Mouse (Mus musculus): ENCODE results near the gene Lcn11. TPM values are rescaled to one million over a fixed set of nuclear protein-coding genes. Genes with fewer than 3 reads are reported as not detected.

The Lcn11 gene
- polyA plus RNA-seq, 1 experiment from 2014 or later = not detected

GRCm38 (mm10) chr2:25780921-25781320 is 4.1 kb downstream of the Lcn11 start:
- no peak overlapping the region for H3K9ac ChIP-seq (ENCODE audit: low read length)
- no peak for DNase-seq (ENCODE audit: low spot score)
- 30% methylated on average over 4 of the region's 4 CpGs for WGBS
- no peak overlapping the region for H3K27ac ChIP-seq (replicated peaks)
- TF ChIP-seq EP300 (optimal IDR thresholded peaks at IDR 0.05) (no peak), CTCF (IDR thresholded peaks at IDR 0.05; ENCODE audit: low read depth) (no peak)
- H3K4me1 ChIP-seq (replicated peaks; ENCODE audit: control insufficient read depth, insufficient read depth) = no peaks in the 10 kb centered on the region
- H3K9me3 ChIP-seq (ENCODE audit: control insufficient read depth, low read length) = no peaks in the 10 kb centered on the region
- no peak for ATAC-seq (ENCODE audit: low FRiP score, low TSS enrichment)
- no peaks in the 10 kb centered on the region for H3K27me3 ChIP-seq (ENCODE audit: control insufficient read depth, insufficient read depth, low read length)
- H3K36me3 ChIP-seq (ENCODE audit: control insufficient read depth, insufficient read depth, low read length) = no peaks in the 10 kb centered on the region
- H3K4me3 ChIP-seq (ENCODE audit: low read depth, low read length) = no peak overlapping the region
- H3K4me2 ChIP-seq (replicated peaks; ENCODE audit: low read depth) = no peak overlapping the region

GRCm38 (mm10) chr2:25781957-25782356 is 5.1 kb downstream of the Lcn11 start, which contains the start of gene Gm13539:
TSS of gene Gm13539 (plus strand) at chr2:25782257.
- no peaks in the 10 kb centered on the region for H3K4me1 ChIP-seq (replicated peaks; ENCODE audit: control insufficient read depth, insufficient read depth)
- no peaks in the 10 kb centered on the region for H3K9me3 ChIP-seq (ENCODE audit: control insufficient read depth, low read length)
- DNase-seq (ENCODE audit: low spot score) (no peak), ATAC-seq (ENCODE audit: low FRiP score, low TSS enrichment) (no peak)
- no peaks in the 10 kb centered on the region for H3K36me3 ChIP-seq (ENCODE audit: control insufficient read depth, insufficient read depth, low read length)
- no peak for TF ChIP-seq EP300 (optimal IDR thresholded peaks at IDR 0.05)
- TF ChIP-seq CTCF (IDR thresholded peaks at IDR 0.05; ENCODE audit: low read depth) = no peak
- no peak within 1 kb of the TSS for H3K4me3 ChIP-seq (ENCODE audit: low read depth, low read length)
- 84% methylated on average over 3 of the region's 3 CpGs for WGBS
- no peaks in the 10 kb centered on the region for H3K27me3 ChIP-seq (ENCODE audit: control insufficient read depth, insufficient read depth, low read length)
- no peak within 1 kb of the TSS for H3K4me2 ChIP-seq (replicated peaks; ENCODE audit: low read depth)
- no peak within 1 kb of the TSS for H3K9ac ChIP-seq (ENCODE audit: low read length)
- no peak within 1 kb of the TSS for H3K27ac ChIP-seq (replicated peaks)

GRCm38 (mm10) chr2:25785573-25786322 is 8.9 kb downstream of the Lcn11 start:
- TF ChIP-seq CTCF (IDR thresholded peaks at IDR 0.05; ENCODE audit: low read depth) (no peak), EP300 (optimal IDR thresholded peaks at IDR 0.05) (no peak)
- no peak for DNase-seq (ENCODE audit: low spot score)

GRCm38 (mm10) chr2:25789092-25789491 is 12.3 kb downstream of the Lcn11 start:
- H3K9ac ChIP-seq (ENCODE audit: low read length) = no peak overlapping the region
- H3K4me2 ChIP-seq (replicated peaks; ENCODE audit: low read depth) = no peak overlapping the region
- H3K9me3 ChIP-seq (ENCODE audit: control insufficient read depth, low read length) = no peaks in the 10 kb centered on the region
- TF ChIP-seq EP300 (optimal IDR thresholded peaks at IDR 0.05) (no peak), CTCF (IDR thresholded peaks at IDR 0.05; ENCODE audit: low read depth) (no peak)
- no peak for ATAC-seq (ENCODE audit: low FRiP score, low TSS enrichment)
- DNase-seq (ENCODE audit: low spot score) = no peak
- WGBS = 76% methylated on average over 3 of the region's 3 CpGs
- H3K27ac ChIP-seq (replicated peaks) = no peak overlapping the region
- no peaks in the 10 kb centered on the region for H3K27me3 ChIP-seq (ENCODE audit: control insufficient read depth, insufficient read depth, low read length)
- H3K36me3 ChIP-seq (ENCODE audit: control insufficient read depth, insufficient read depth, low read length) = no peaks in the 10 kb centered on the region
- no peaks in the 10 kb centered on the region for H3K4me1 ChIP-seq (replicated peaks; ENCODE audit: control insufficient read depth, insufficient read depth)
- H3K4me3 ChIP-seq (ENCODE audit: low read depth, low read length) = no peak overlapping the region

More at GRCm38 (mm10) chr2:25785573-25786322, 8.9 kb downstream of the Lcn11 start:
- Histone ChIP-seq H3K27ac (replicated peaks) (no peak overlapping the region), H3K9ac (ENCODE audit: low read length) (no peak overlapping the region), H3K9me3 (ENCODE audit: control insufficient read depth, low read length) (no peaks in the 10 kb centered on the region), H3K27me3 (ENCODE audit: control insufficient read depth, insufficient read depth, low read length) (no peaks in the 10 kb centered on the region), H3K4me3 (ENCODE audit: low read depth, low read length) (no peak overlapping the region), H3K4me2 (replicated peaks; ENCODE audit: low read depth) (no peak overlapping the region), H3K36me3 (ENCODE audit: control insufficient read depth, insufficient read depth, low read length) (no peaks in the 10 kb centered on the region), H3K4me1 (replicated peaks; ENCODE audit: control insufficient read depth, insufficient read depth) (no peaks in the 10 kb centered on the region)
- ATAC-seq (ENCODE audit: low FRiP score, low TSS enrichment) = no peak
- 57% methylated on average over 5 of the region's 5 CpGs for WGBS

GRCm38 (mm10) chr2:25797635-25798034 is 20.8 kb downstream of the Lcn11 start:
- no peak for TF ChIP-seq EP300 (optimal IDR thresholded peaks at IDR 0.05)
- no peak for TF ChIP-seq CTCF (IDR thresholded peaks at IDR 0.05; ENCODE audit: low read depth)
- no peak for ATAC-seq (ENCODE audit: low FRiP score, low TSS enrichment)
- 18% methylated on average over 2 of the region's 2 CpGs for WGBS
- no peak overlapping the region for H3K9ac ChIP-seq (ENCODE audit: low read length)
- no peak overlapping the region for H3K4me3 ChIP-seq (ENCODE audit: low read depth, low read length)
- H3K27ac ChIP-seq (replicated peaks) = no peak overlapping the region
- H3K9me3 ChIP-seq (ENCODE audit: control insufficient read depth, low read length) = no peaks in the 10 kb centered on the region
- no peaks in the 10 kb centered on the region for H3K27me3 ChIP-seq (ENCODE audit: control insufficient read depth, insufficient read depth, low read length)
- DNase-seq (ENCODE audit: low spot score) = no peak
- no peaks in the 10 kb centered on the region for H3K4me1 ChIP-seq (replicated peaks; ENCODE audit: control insufficient read depth, insufficient read depth)
- no peak overlapping the region for H3K4me2 ChIP-seq (replicated peaks; ENCODE audit: low read depth)
- H3K36me3 ChIP-seq (ENCODE audit: control insufficient read depth, insufficient read depth, low read length) = no peaks in the 10 kb centered on the region

- Histone ChIP-seq H3K36me3 (ENCODE audit: control insufficient read depth, insufficient read depth, low read length) (no peaks in the 10 kb centered on the region), H3K9me3 (ENCODE audit: control insufficient read depth, low read length) (no peaks in the 10 kb centered on the region), H3K27ac (replicated peaks) (no peak overlapping the region), H3K4me3 (ENCODE audit: low read depth, low read length) (no peak overlapping the region), H3K4me1 (replicated peaks; ENCODE audit: control insufficient read depth, insufficient read depth) (no peaks in the 10 kb centered on the region), H3K27me3 (ENCODE audit: control insufficient read depth, insufficient read depth, low read length) (no peaks in the 10 kb centered on the region), H3K4me2 (replicated peaks; ENCODE audit: low read depth) (no peak overlapping the region), H3K9ac (ENCODE audit: low read length) (no peak overlapping the region)
- DNase-seq (ENCODE audit: low spot score) (no peak), ATAC-seq (ENCODE audit: low FRiP score, low TSS enrichment) (no peak)
- WGBS = 46% methylated on average over 5 of the region's 5 CpGs
- TF ChIP-seq EP300 (optimal IDR thresholded peaks at IDR 0.05) (no peak), CTCF (IDR thresholded peaks at IDR 0.05; ENCODE audit: low read depth) (no peak)
Measured at GRCm38 (mm10) chr2:25798065-25798464, 21.2 kb downstream of the Lcn11 start.
